Mouse (Mus musculus) liver, embryonic 16.5 days (tissue): Measurements from ENCODE around the gene Nr5a1. TPM values are rescaled to one million over a fixed set of nuclear protein-coding genes. Genes with fewer than 3 reads are reported as not detected.

Source experiments
- ATAC-seq: fragments of 200-750 bp; cut with Nextera tagmentation; 2 replicates; pipeline ENCODE4 v1.8.0; 2017; ENCODE audit warnings: low read depth, mild to moderate bottlenecking, moderate number of reproducible peaks, moderate library complexity
- H3K27ac ChIP-seq: fragments of 300-500 bp; sonication (generic); 2 replicates; pipeline ENCODE4 v1.5.1; 2014; ENCODE audit warnings: mild to moderate bottlenecking, low read length
- H3K27me3 ChIP-seq: fragments of 300-500 bp; sonication (generic); 2 replicates; pipeline ENCODE4 v1.6.1; 2014; ENCODE audit warnings: low read depth, low read length, mixed read lengths; ENCODE audit not compliant: control insufficient read depth, insufficient read depth
- H3K36me3 ChIP-seq: fragments of 300-500 bp; sonication (generic); 2 replicates; pipeline ENCODE4 v1.6.1; 2014; ENCODE audit warnings: mild to moderate bottlenecking; ENCODE audit not compliant: control insufficient read depth, insufficient read depth
- H3K4me1 ChIP-seq: fragments of 300-500 bp; sonication (generic); 2 replicates; pipeline ENCODE4 v1.6.1; 2014; ENCODE audit warnings: low read depth, low read length, mixed read lengths; ENCODE audit not compliant: control insufficient read depth
- H3K4me2 ChIP-seq: fragments of 300-500 bp; sonication (generic); 2 replicates; pipeline ENCODE4 v1.6.1; 2014; ENCODE audit warnings: low read depth, low read length, mixed read lengths
- H3K4me3 ChIP-seq: fragments of 300-500 bp; sonication (generic); 2 replicates; pipeline ENCODE4 v1.5.1; 2014; ENCODE audit warnings: low read depth, mild to moderate bottlenecking, low read length
- H3K9ac ChIP-seq: fragments of 300-500 bp; sonication (generic); 2 replicates; pipeline ENCODE4 v1.6.1; 2014; ENCODE audit warnings: low read depth, low read length
- H3K9me3 ChIP-seq: fragments of 300-500 bp; sonication (generic); replicated peaks from 2 replicates; pipeline ENCODE4 v1.6.1; 2016; ENCODE audit warnings: low read length; ENCODE audit not compliant: control insufficient read depth
- WGBS: fragments of 180-500 bp; shearing (Covaris S2); extraction: QIAGEN DNeasy Blood & Tissue Kit; methylation state at CpG from one replicate; pipeline ENCODE4 v1.1.7; 2014; ENCODE audit not compliant: insufficient replicate concordance; 5-methylcytosine and 5-hydroxymethylcytosine counted together
- polyA plus RNA-seq: library from polyadenylated mRNA; unstranded; fragments of >200 nt; fragmentation: Nextera tagmentation; extraction: Ambion mirVana; gene quantifications from 2 replicates; pipeline ENCODE4 v1.2.1, GENCODE M21; 2015

Nr5a1 gene
- polyA plus RNA-seq, 1 experiment from 2014 or later, result 0.22 TPM

DNA sequence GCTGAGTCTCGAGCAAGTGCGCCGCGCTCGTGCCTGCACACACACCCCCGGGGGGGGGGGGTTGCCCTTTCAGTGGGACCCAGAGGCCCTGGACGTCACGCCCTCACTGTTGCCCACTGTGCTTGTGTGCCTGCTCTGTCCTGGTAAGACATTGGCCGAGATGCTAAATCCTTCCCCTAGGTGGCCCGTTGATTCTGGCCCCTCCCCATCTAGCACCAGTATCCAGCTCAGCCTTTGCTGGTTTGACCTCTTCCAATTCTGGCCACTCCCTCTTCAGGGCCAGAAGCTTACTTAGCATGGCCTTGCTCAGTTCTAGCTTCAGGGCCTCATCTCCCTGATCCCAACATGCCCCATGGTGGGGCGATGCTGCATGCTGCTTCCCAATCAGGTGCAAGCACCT is 41.8 kb downstream of the Nr5a1 start:
- H3K27me3 ChIP-seq, result no peaks in the 10 kb centered on the region; the same call in 1 of the 2 replicates
- H3K4me2 ChIP-seq, result no peak overlapping the region
- no peak overlapping the region for H3K27ac ChIP-seq
- WGBS, result 61% methylated on average over 11 of the region's 11 CpGs
- no peak overlapping the region for H3K9ac ChIP-seq
- ATAC-seq, result no peak
- H3K9me3 ChIP-seq, result no peaks in the 10 kb centered on the region
- H3K4me1 ChIP-seq, result 0 out of 2 replicates have a peak, but pooled peaks cover 2% of the 10 kb centered on the region
- H3K4me3 ChIP-seq, result no peak overlapping the region
- no peaks in the 10 kb centered on the region for H3K36me3 ChIP-seq

DNA sequence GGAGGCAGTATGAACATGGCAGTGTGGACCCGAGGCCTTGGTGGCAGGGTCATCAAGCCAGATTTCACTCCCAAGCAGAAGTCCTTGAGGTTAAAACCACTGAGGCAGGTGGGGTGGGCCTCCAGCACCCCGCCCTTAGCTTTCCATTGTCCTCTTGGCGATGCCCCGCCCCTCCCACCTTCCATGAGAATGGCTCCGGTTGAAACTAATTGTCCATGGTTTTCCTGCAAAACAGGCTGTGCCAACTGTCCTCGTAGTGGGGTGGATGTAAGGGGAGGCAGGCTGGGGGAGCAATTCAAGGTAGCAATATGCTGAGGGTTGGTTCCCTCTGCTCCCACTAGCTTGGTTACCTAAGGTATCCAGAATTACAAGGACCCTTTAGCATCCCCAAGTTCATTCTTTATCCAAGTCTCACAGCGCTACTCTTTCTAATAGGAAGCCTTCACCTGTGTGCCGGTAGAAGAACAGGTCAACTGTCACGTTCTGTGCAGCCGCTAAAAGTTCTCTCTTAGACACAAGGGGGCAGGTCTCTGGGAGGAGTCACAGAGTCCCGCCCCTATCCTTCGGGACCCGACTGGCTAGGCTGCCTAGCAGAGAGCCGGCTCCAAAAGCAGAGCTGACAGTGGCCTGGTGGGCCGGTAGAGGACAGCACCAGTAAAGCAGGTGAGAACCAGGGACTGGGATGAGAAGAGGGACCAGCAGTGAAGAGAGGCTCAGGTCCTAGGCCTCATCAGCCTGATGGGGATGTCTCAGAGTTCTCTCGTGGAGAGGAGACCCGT is 45.4 kb downstream of the Nr5a1 start:
- no peak overlapping the region for H3K27ac ChIP-seq
- ATAC-seq, result peak; percentile 73
- no peaks in the 10 kb centered on the region; the same call in 1 of the 2 replicates for H3K27me3 ChIP-seq
- H3K36me3 ChIP-seq, result no peaks in the 10 kb centered on the region
- H3K9ac ChIP-seq, result no peak overlapping the region
- no peak overlapping the region for H3K4me2 ChIP-seq
- 13% methylated on average over 17 of the region's 17 CpGs for WGBS
- H3K4me3 ChIP-seq, result no peak overlapping the region
- 0 out of 2 replicates have a peak, but pooled peaks cover 2% of the 10 kb centered on the region for H3K4me1 ChIP-seq
- no peaks in the 10 kb centered on the region for H3K9me3 ChIP-seq

DNA sequence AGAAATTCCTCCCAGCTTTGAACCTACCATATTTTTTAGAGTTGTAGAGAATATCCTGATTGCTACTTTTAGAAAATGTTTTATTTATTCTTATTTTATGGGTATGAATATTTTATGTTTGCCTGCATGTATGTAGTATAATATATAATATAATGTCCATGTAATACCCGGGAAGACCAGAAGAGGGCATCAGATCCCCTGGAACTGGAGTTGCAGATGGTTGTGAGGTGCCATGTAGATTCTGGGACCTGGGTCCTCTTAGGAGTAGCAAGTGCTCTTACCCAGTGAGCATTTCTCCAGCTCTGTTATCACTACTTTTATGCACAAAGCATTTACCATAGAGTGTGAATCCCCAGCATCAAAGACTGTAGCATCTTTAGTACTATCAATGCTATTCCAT is 52.9 kb downstream of the Nr5a1 start:
- Histone ChIP-seq H3K9me3 (no peaks in the 10 kb centered on the region), H3K9ac (no peak overlapping the region), H3K27ac (no peak overlapping the region), H3K4me1 (no peaks in the 10 kb centered on the region; the same call in 1 of the 2 replicates), H3K27me3 (peaks cover 7% of the 10 kb centered on the region), H3K4me2 (no peak overlapping the region), H3K36me3 (no peaks in the 10 kb centered on the region), H3K4me3 (no peak overlapping the region)
- no peak for ATAC-seq
- WGBS, result 0% methylated on average over 1 of the region's 1 CpGs

DNA sequence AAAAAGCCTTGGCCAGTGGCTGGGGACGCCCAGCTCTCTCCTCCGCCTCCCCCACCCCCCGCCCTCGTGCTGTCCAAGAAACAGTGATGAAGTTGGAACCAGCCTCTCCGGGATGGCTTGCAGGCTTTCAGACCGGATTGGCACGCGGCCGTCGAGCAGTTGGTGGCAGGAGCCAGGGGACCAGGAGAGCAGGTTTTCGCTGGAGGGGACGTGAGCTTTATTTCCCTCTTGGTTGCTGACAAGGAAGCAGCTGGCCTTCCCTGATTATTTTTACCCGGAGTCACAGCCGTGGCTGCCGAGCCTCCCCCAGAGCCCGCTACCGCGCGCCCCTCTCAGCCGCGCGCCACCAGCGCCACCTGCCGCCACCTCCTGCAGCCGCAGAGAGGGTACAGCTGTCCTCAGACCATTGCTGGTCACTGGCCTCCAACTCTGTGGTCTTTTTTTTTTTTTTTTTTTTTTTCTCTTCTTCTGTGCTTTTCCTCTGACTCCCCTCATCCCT is 56.0 kb downstream of the Nr5a1 start:
- H3K4me2 ChIP-seq, result peak overlapping the region; percentile 62
- H3K4me1 ChIP-seq, result no peaks in the 10 kb centered on the region; the same call in 1 of the 2 replicates
- H3K27ac ChIP-seq, result no peak overlapping the region
- peak; percentile 58; the same call in 1 of the 2 replicates for ATAC-seq
- H3K9ac ChIP-seq, result no peak overlapping the region
- H3K36me3 ChIP-seq, result no peaks in the 10 kb centered on the region
- peak overlapping the region; percentile 45 for H3K4me3 ChIP-seq
- H3K9me3 ChIP-seq, result no peaks in the 10 kb centered on the region
- H3K27me3 ChIP-seq, result peaks cover 7% of the 10 kb centered on the region
- under 1% methylated on average over 25 of the region's 25 CpGs for WGBS

DNA sequence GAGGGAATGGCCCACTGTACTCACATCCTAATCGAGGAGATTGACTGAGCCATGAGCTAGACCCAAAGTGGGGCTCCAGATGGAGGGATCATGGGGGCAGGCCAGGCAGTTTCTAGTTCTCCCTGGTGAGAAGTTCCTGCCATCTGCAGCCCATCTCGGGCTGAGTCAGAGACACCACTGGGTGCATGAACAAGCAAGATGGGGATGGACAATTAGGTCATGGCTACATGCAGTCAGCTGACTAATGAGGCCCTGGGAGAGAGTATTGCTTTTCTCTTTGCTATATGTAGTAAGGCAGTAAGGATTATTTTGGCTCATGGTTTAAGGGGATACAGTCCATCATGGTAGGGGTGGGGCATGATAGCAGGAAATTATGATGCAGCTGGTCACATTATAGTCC is 60.6 kb downstream of the Nr5a1 start:
- WGBS, result 55% methylated on average over 2 of the region's 2 CpGs
- H3K9ac ChIP-seq, result no peak overlapping the region
- ATAC-seq, result no peak
- H3K9me3 ChIP-seq, result no peaks in the 10 kb centered on the region
- no peak overlapping the region for H3K4me2 ChIP-seq
- H3K27ac ChIP-seq, result no peak overlapping the region
- no peaks in the 10 kb centered on the region; the same call in 1 of the 2 replicates for H3K4me1 ChIP-seq
- no peak overlapping the region for H3K4me3 ChIP-seq
- H3K36me3 ChIP-seq, result no peaks in the 10 kb centered on the region
- peaks cover 7% of the 10 kb centered on the region for H3K27me3 ChIP-seq

DNA sequence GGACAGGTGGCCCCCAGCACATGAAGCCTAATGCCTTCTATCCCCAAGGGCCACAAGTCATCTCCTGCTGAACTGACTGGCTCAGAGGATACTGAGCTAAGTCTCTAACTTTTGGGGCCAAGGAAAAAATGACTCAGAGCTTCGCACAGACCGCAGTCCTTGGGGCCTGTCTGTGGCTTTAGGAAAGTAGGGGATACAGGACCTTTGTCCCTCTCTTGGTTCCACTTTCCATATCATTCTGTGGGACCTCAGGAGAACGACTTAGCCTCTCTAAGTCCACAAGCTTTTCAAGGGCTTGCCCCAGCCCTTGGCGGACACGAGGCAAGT is 61.1 kb downstream of the Nr5a1 start:
- peaks cover 6% of the 10 kb centered on the region for H3K27me3 ChIP-seq
- WGBS, result 67% methylated on average over 5 of the region's 5 CpGs
- no peak overlapping the region for H3K4me2 ChIP-seq
- H3K9me3 ChIP-seq, result no peaks in the 10 kb centered on the region
- H3K4me1 ChIP-seq, result no peaks in the 10 kb centered on the region; the same call in 1 of the 2 replicates
- ATAC-seq, result no peak
- no peak overlapping the region for H3K9ac ChIP-seq
- H3K36me3 ChIP-seq, result no peaks in the 10 kb centered on the region
- H3K4me3 ChIP-seq, result no peak overlapping the region
- no peak overlapping the region for H3K27ac ChIP-seq

DNA sequence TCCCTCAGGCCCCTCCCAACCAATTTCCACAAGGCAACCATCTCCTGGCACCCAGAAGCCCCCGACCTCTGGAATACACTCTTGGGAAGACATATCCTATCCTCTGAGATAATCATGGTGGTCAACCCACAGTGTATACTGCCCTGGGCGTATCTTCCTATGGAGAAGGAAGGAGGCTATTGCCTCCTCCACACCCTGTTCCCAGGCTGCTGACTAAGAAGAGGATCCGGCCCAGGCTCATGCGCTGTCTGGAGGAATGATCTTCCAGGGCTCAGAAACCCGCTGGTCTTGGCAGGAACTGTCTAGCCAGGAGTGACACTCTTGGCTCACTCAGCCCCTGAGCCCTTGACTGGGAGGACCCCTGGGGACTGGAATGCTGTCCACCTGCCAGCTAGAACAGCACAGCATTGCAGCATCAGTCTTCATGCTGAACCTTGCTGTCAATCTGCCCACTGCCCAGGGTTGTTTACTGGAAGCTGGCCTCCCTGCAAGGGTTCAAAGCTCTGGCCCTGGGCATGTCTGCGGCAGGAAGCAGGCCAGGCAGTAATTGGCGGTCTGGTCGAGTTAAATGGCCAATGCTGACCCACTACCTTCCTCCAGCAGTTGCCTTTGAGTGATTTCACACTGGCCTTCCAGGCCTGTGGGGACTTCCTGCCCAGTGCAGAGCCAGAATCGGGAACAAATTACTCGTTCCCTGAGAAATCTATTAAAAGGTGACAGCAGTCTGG is 61.6 kb downstream of the Nr5a1 start:
- ATAC-seq, result no peak
- WGBS, result 50% methylated on average over 10 of the region's 10 CpGs
- Histone ChIP-seq H3K4me3 (no peak overlapping the region), H3K36me3 (no peaks in the 10 kb centered on the region), H3K9ac (no peak overlapping the region), H3K4me2 (no peak overlapping the region), H3K27ac (no peak overlapping the region), H3K27me3 (peaks cover 3% of the 10 kb centered on the region), H3K9me3 (no peaks in the 10 kb centered on the region), H3K4me1 (no peaks in the 10 kb centered on the region; the same call in 1 of the 2 replicates)

DNA sequence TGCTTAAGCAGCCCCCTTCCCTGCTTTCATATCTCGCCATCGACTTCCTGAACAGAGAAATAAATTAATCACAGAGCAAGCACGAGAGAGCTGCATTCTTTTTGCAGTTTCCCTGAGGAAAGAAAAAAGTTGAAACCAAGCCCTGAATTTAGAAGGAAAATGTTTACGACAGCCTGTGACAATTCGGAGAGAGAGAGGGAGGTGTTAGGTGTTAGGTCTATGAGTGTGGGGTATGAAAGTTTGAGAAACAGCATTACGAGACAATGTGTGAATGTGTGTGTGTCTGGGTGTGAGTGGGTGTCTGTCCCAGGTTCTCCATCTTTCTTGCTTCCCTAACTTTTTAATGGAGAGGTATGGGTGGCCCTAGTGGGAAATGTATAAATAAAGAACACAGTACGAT is 62.2 kb downstream of the Nr5a1 start:
- no peaks in the 10 kb centered on the region for H3K4me1 ChIP-seq
- no peaks in the 10 kb centered on the region for H3K36me3 ChIP-seq
- H3K4me3 ChIP-seq, result no peak overlapping the region
- H3K4me2 ChIP-seq, result no peak overlapping the region
- H3K9ac ChIP-seq, result no peak overlapping the region
- no peaks in the 10 kb centered on the region for H3K27me3 ChIP-seq
- H3K9me3 ChIP-seq, result no peaks in the 10 kb centered on the region
- WGBS, result 63% methylated on average over 7 of the region's 7 CpGs
- ATAC-seq, result no peak
- no peak overlapping the region for H3K27ac ChIP-seq

DNA sequence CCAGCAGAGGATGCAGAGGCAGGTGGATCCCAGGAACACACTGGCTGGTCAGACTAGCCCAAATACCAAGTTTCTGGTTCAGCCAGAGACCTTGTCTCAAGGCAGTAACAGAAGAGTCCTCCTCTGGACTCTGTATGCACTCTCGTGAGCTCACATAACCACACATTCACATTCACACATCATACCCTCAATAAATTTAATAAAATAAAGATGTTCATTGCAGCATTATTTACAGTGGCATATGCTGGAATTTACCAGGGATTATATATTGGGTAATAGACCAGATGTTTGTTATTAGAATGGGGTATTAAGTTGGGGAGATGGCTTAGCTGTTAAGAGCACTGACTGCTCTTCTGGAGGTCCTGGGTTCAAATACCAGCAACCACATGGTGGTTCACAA is 64.0 kb downstream of the Nr5a1 start:
- no peak overlapping the region for H3K4me2 ChIP-seq
- no peaks in the 10 kb centered on the region for H3K36me3 ChIP-seq
- WGBS, result 70% methylated on average over 1 of the region's 1 CpGs
- no peak overlapping the region for H3K4me3 ChIP-seq
- no peak for ATAC-seq
- H3K27me3 ChIP-seq, result no peaks in the 10 kb centered on the region
- H3K4me1 ChIP-seq, result no peaks in the 10 kb centered on the region
- no peaks in the 10 kb centered on the region for H3K9me3 ChIP-seq
- no peak overlapping the region for H3K27ac ChIP-seq
- H3K9ac ChIP-seq, result no peak overlapping the region
